Mouse (Mus musculus): ENCODE measurements around the gene Selenos.

GRCm38 (mm10) chr7:66098803-66099202 lies 19.4 kb downstream of the Selenos start:
- TF ChIP-seq CTCF (IDR thresholded peaks at IDR 0.05; ENCODE audit: low read depth, low read length): no peak
- TF ChIP-seq GATA1 (IDR thresholded peaks at IDR 0.05; ENCODE audit: borderline replicate concordance, low read length): no peak
- TF ChIP-seq TAL1 (conservative IDR thresholded peaks at IDR 0.05; ENCODE audit: low read depth, low read length): no peak
- no peak for TF ChIP-seq POLR2AphosphoS5 (IDR thresholded peaks at IDR 0.05; ENCODE audit: insufficient replicate concordance, low read depth, low read length)
- no peak for TF ChIP-seq GATA2 (IDR thresholded peaks at IDR 0.05; ENCODE audit: borderline replicate concordance, low read depth, low read length)

Measured in G1E (cell line).